Mouse (Mus musculus): Measurements from ENCODE around the gene Ccdc152. TPM values are rescaled to one million over a fixed set of nuclear protein-coding genes. Genes with fewer than 3 reads are reported as not detected.
A peak's percentile ranks its signal among the peaks of the same experiment; 100 is the strongest.
"Not testable (repeated sequence)": the region's sequence is repeated elsewhere in the genome, so short reads cannot be mapped to it uniquely, and the experiment has no call there.

Gene Ccdc152
- polyA plus RNA-seq, 1 experiment from 2014 or later, result 0.10 TPM

GRCm38 (mm10) chr15:3260309-3260708 lies 43.0 kb downstream of the Ccdc152 start:
- ATAC-seq (no peak), DNase-seq (ENCODE audit: low read depth, low spot score) (no peak)
- no peaks in the 10 kb centered on the region for H3K27me3 ChIP-seq
- in situ Hi-C loops (cut with MboI; ENCODE audit: low pct_unique_long_range_greater_than_20kb), result no loop called here
- ChIA-PET CTCF (interaction anchor here (1.0 to 1.6 kb wide), 3 partner anchors 12 to 46 kb away, joined by 4 to 5 read pairs (median 4); no protein-coding TSS in a partner anchor), POLR2A (interaction anchor here (0.6 kb wide), 1 partner anchor 322 kb away, joined by 4 read pairs; no protein-coding TSS in a partner anchor)
- TF ChIP-seq CTCF (IDR thresholded peaks at IDR 0.05), result no peak

GRCm38 (mm10) chr15:3259025-3259424 lies 44.3 kb downstream of the Ccdc152 start:
- ChIA-PET POLR2A (interaction anchor here (1.0 kb wide), 1 partner anchor 12 kb away, joined by 3 read pairs; no protein-coding TSS in a partner anchor), CTCF (interaction anchor here (1.2 to 1.6 kb wide), 2 partner anchors 11 to 32 kb away, joined by 3 to 4 read pairs; no protein-coding TSS in a partner anchor)
- no peak for ATAC-seq
- in situ Hi-C loops (cut with MboI; ENCODE audit: low pct_unique_long_range_greater_than_20kb), result no loop called here
- no peaks in the 10 kb centered on the region for H3K27me3 ChIP-seq
- no peak for TF ChIP-seq CTCF (IDR thresholded peaks at IDR 0.05)
- no peak for DNase-seq (ENCODE audit: low read depth, low spot score)

GRCm38 (mm10) chr15:3251718-3252067 lies 51.6 kb downstream of the Ccdc152 start:
- DNase-seq (ENCODE audit: low read depth, low spot score), result no peak
- in situ Hi-C loops (cut with MboI; ENCODE audit: low pct_unique_long_range_greater_than_20kb), result no loop called here
- CTCF ChIA-PET, result interaction anchor here (1.9 kb wide), 1 partner anchor 18 kb away, joined by 4 read pairs; no protein-coding TSS in a partner anchor
- no peaks in the 10 kb centered on the region for H3K27me3 ChIP-seq
- TF ChIP-seq CTCF (IDR thresholded peaks at IDR 0.05), result no peak
- POLR2A ChIA-PET, result no interaction called here
- ATAC-seq, result no peak

- peak; percentile 61 for ATAC-seq
- in situ Hi-C loops (cut with MboI; ENCODE audit: low pct_unique_long_range_greater_than_20kb), result no loop called here
- no peak for DNase-seq (ENCODE audit: low read depth, low spot score)
- TF ChIP-seq CTCF (IDR thresholded peaks at IDR 0.05), result no peak
- H3K27me3 ChIP-seq, result no peaks in the 10 kb centered on the region
- ChIA-PET CTCF (interaction anchor here (1.4 to 1.9 kb wide), 2 partner anchors 12 to 19 kb away, joined by 4 read pairs; no protein-coding TSS in a partner anchor), POLR2A (no interaction called here)
Observed at GRCm38 (mm10) chr15:3251031-3251717, 52.2 kb downstream of the Ccdc152 start.

GRCm38 (mm10) chr15:3250620-3251019 lies 52.7 kb downstream of the Ccdc152 start:
- no peak for DNase-seq (ENCODE audit: low read depth, low spot score)
- TF ChIP-seq CTCF (IDR thresholded peaks at IDR 0.05), result no peak
- no peaks in the 10 kb centered on the region for H3K27me3 ChIP-seq
- ATAC-seq, result no peak
- in situ Hi-C loops (cut with MboI; ENCODE audit: low pct_unique_long_range_greater_than_20kb), result no loop called here
- ChIA-PET POLR2A (no interaction called here), CTCF (interaction anchor here (1.4 kb wide), 1 partner anchor 11 kb away, joined by 4 read pairs; no protein-coding TSS in a partner anchor)

- in situ Hi-C loops (cut with MboI; ENCODE audit: low pct_unique_long_range_greater_than_20kb); POLR2A ChIA-PET; ATAC-seq: not testable (repeated sequence)
Observed at GRCm38 (mm10) chr15:3245036-3245435, 58.3 kb downstream of the Ccdc152 start.

GRCm38 (mm10) chr15:3237963-3238362 lies 65.4 kb downstream of the Ccdc152 start:
- in situ Hi-C loops (cut with MboI; ENCODE audit: low pct_unique_long_range_greater_than_20kb), result no loop called here
- ATAC-seq, result no peak

More at GRCm38 (mm10) chr15:3245036-3245435, 58.3 kb downstream of the Ccdc152 start:
- CTCF ChIA-PET; H3K27me3 ChIP-seq; DNase-seq (ENCODE audit: low read depth, low spot score): not testable (repeated sequence)

GRCm38 (mm10) chr15:3236338-3236737 lies 67.0 kb downstream of the Ccdc152 start:
- DNase-seq (ENCODE audit: low read depth, low spot score) (no peak), ATAC-seq (no peak)
- H3K27me3 ChIP-seq, result no peaks in the 10 kb centered on the region
- CTCF ChIA-PET, result interaction anchor here (1.4 to 3.6 kb wide), 2 partner anchors 9 to 12 kb away, joined by 3 to 12 read pairs; no protein-coding TSS in a partner anchor
- POLR2A ChIA-PET, result no interaction called here
- in situ Hi-C loops (cut with MboI; ENCODE audit: low pct_unique_long_range_greater_than_20kb), result no loop called here
- no peak for TF ChIP-seq CTCF (IDR thresholded peaks at IDR 0.05)

More at GRCm38 (mm10) chr15:3237963-3238362, 65.4 kb downstream of the Ccdc152 start:
- no peak for DNase-seq (ENCODE audit: low read depth, low spot score)
- ChIA-PET CTCF (interaction anchor here (3.6 kb wide), 1 partner anchor 11 kb away, joined by 12 read pairs; no protein-coding TSS in a partner anchor), POLR2A (no interaction called here)
- no peaks in the 10 kb centered on the region for H3K27me3 ChIP-seq
- no peak for TF ChIP-seq CTCF (IDR thresholded peaks at IDR 0.05)

- ATAC-seq (no peak), DNase-seq (ENCODE audit: low read depth, low spot score) (no peak)
- ChIA-PET POLR2A (no interaction called here), CTCF (no interaction called here)
- H3K27me3 ChIP-seq, result no peaks in the 10 kb centered on the region
- no peak for TF ChIP-seq CTCF (IDR thresholded peaks at IDR 0.05)
- in situ Hi-C loops (cut with MboI; ENCODE audit: low pct_unique_long_range_greater_than_20kb), result no loop called here
Observed at GRCm38 (mm10) chr15:3233837-3234551, 69.3 kb downstream of the Ccdc152 start.

GRCm38 (mm10) chr15:3232168-3232835 lies 71.0 kb downstream of the Ccdc152 start:
- ATAC-seq, result no peak
- POLR2A ChIA-PET, result no interaction called here
- no peak for TF ChIP-seq CTCF (IDR thresholded peaks at IDR 0.05)
- no peaks in the 10 kb centered on the region for H3K27me3 ChIP-seq
- CTCF ChIA-PET, result no interaction called here
- in situ Hi-C loops (cut with MboI; ENCODE audit: low pct_unique_long_range_greater_than_20kb), result no loop called here
- DNase-seq (ENCODE audit: low read depth, low spot score), result no peak

All from Patski (cell line).